8 mouse cellular contexts compared by ENCODE assay signal in the genomic region with DNA sequence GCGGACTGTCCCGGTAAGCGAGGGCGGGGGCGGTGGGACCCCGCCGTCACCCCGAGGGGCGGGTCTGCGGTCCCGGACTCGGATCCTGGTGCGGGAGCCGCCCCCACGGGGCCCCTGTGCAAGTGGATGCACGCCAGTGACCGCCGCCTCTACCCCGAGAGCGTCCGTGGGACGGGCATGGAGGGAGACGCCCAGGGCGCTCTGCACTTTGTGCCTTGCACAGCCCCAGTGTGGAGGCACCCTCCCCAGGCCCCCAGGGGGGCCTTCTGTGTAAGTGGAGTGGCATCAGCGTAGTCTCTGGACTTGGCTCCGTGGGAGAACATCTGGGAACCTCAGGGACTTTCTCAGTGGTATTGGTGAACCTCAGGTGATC. TPM values are rescaled to one million over a fixed set of nuclear protein-coding genes. Genes with fewer than 3 reads are reported as not detected.
DNase-seq lines count a peak whose midpoint lies in the region; ATAC-seq and TF ChIP-seq lines count a peak whose summit lies in the region.
"Had no signal": no experiment of that assay in that cellular context is flagged by ENCODE, and none has a peak within 500 bp of the region (broad histone marks: within the 10 kb centered on the region; RNA-seq: fewer than 3 reads in every experiment).

No protein-coding gene starts in this region.

- H3K27me3 ChIP-seq in embryonic facial prominence, embryonic 14.5 days (replicated peaks; ENCODE audit: control insufficient read depth, insufficient read depth, low read length): peaks cover 48% of the 10 kb centered on the region
- H3K27me3 ChIP-seq in hindbrain, embryonic 10.5 days (ENCODE audit: insufficient read depth, poor library complexity, severe bottlenecking): peaks cover 54% of the 10 kb centered on the region

- no peaks in the 10 kb centered on the region for H3K9me3 ChIP-seq in embryonic facial prominence, embryonic 14.5 days (ENCODE audit: control insufficient read depth, low read length)
- H3K9me3 ChIP-seq in hindbrain, embryonic 10.5 days: no peaks in the 10 kb centered on the region

- TF ChIP-seq CTCF in lung, adult 2 months (IDR thresholded peaks at IDR 0.05; ENCODE audit: insufficient read depth, low read length): no peak

- ATAC-seq in embryonic facial prominence, embryonic 14.5 days (ENCODE audit: low read depth): peak; percentile 33; the same call in 1 of the 2 replicates

- H3K4me1 ChIP-seq in lung, adult 2 months (ENCODE audit: control insufficient read depth, insufficient read depth, low read length): peaks cover 3% of the 10 kb centered on the region; the same call in 1 of the 2 replicates
- H3K4me1 ChIP-seq in embryonic facial prominence, embryonic 14.5 days (ENCODE audit: control insufficient read depth, insufficient read depth, low read length): no peaks in the 10 kb centered on the region
- H3K4me1 ChIP-seq in hindbrain, embryonic 10.5 days (replicated peaks): peaks cover 14% of the 10 kb centered on the region

- no peak for TF ChIP-seq POLR2A in lung, adult 2 months (IDR thresholded peaks at IDR 0.05; ENCODE audit: borderline replicate concordance, extremely low read depth, low read depth, low read length)

- peak; percentile 24 for DNase-seq in lung, adult 2 months
- no peak for DNase-seq in lung, postnatal 14 days
- DNase-seq in embryonic facial prominence, embryonic 14.5 days (ENCODE audit: low spot score): peak; percentile 16
- DNase-seq in hindbrain, embryonic 10.5 days (ENCODE audit: low spot score): peak; percentile 30
- peak; percentile 13 for DNase-seq in mesoderm, embryonic 11.5 days (ENCODE audit: low read depth, low spot score)
- no peak for DNase-seq in natural killer cell, adult 2 months (ENCODE audit: low spot score in 2 of 2)
- no peak for DNase-seq in gastrocnemius, adult 18-20 months (ENCODE audit: low spot score)

- H3K9ac ChIP-seq in embryonic facial prominence, embryonic 14.5 days (ENCODE audit: low read depth, low read length): peak overlapping the region; percentile 79

- H3K4me3 ChIP-seq in lung, adult 2 months (replicated peaks; ENCODE audit: extremely low read depth, low read depth, low read length): peak overlapping the region; percentile 39
- H3K4me3 ChIP-seq in embryonic facial prominence, embryonic 14.5 days (ENCODE audit: low read depth, low read length): peak overlapping the region; percentile 65
- peak overlapping the region; percentile 68 for H3K4me3 ChIP-seq in hindbrain, embryonic 10.5 days

- no peaks in the 10 kb centered on the region for H3K36me3 ChIP-seq in embryonic facial prominence, embryonic 14.5 days (ENCODE audit: control insufficient read depth, insufficient read depth, low read length)
- no peaks in the 10 kb centered on the region for H3K36me3 ChIP-seq in hindbrain, embryonic 10.5 days

- no peak overlapping the region for H3K27ac ChIP-seq in embryonic facial prominence, embryonic 14.5 days (replicated peaks; ENCODE audit: low read depth, low read length)
- H3K27ac ChIP-seq in hindbrain, embryonic 10.5 days: peak overlapping the region; percentile 83

- H3K4me2 ChIP-seq in embryonic facial prominence, embryonic 14.5 days (ENCODE audit: low read depth, low read length): peak overlapping the region; percentile 89

- WGBS in lung, adult 2 months: 6% methylated on average over 26 of the region's 26 CpGs
- WGBS in embryonic facial prominence, embryonic 14.5 days: 6% methylated on average over 10 of the region's 26 CpGs
- 3% methylated on average over 26 of the region's 26 CpGs for WGBS in hindbrain, embryonic 10.5 days

RNA-seq across cellular contexts. Expression of a gene that starts 0.9 kb away (rescaled TPM):
- polyA plus RNA-seq in lung, adult 2 months (2012; rRNA removed): 7.6 and 10.3 TPM in 2 replicates
- polyA plus RNA-seq in embryonic facial prominence, embryonic 14.5 days (2014; fragmentation: Nextera tagmentation; extraction: Ambion mirVana): 4.9 and 5.7 TPM in 2 replicates
- 1.6 and 2.5 TPM in 2 replicates for polyA plus RNA-seq in hindbrain, embryonic 10.5 days (2016; fragmentation: Nextera tagmentation; extraction: Ambion mirVana)
- total RNA-seq in gastrocnemius, adult 18-20 months (2021): under 1 TPM; 0.26 to 0.66 TPM

RNA-seq across cellular contexts. Expression of a gene that starts 32.2 kb away (rescaled TPM):
- 20.0 and 22.1 TPM in 2 replicates for polyA plus RNA-seq in lung, adult 2 months (2012; rRNA removed)
- 11.9 and 15.4 TPM in 2 replicates for polyA plus RNA-seq in embryonic facial prominence, embryonic 14.5 days (2014; fragmentation: Nextera tagmentation; extraction: Ambion mirVana)
- 14.0 and 17.6 TPM in 2 replicates for polyA plus RNA-seq in hindbrain, embryonic 10.5 days (2016; fragmentation: Nextera tagmentation; extraction: Ambion mirVana)
- total RNA-seq in gastrocnemius, adult 18-20 months (2021): 100 to 1,000 TPM; 198 to 225 TPM

RNA-seq across cellular contexts. Expression of a gene that starts 43.4 kb away (rescaled TPM):
- not detected in 2 replicates for polyA plus RNA-seq in lung, adult 2 months (2012; rRNA removed)
- polyA plus RNA-seq in embryonic facial prominence, embryonic 14.5 days (2014; fragmentation: Nextera tagmentation; extraction: Ambion mirVana): 0.28 and 1.4 TPM in 2 replicates
- polyA plus RNA-seq in hindbrain, embryonic 10.5 days (2016; fragmentation: Nextera tagmentation; extraction: Ambion mirVana): 1.1 TPM in 1 of 2 replicates, not detected in the other
- total RNA-seq in gastrocnemius, adult 18-20 months (2021): 1 to 10 TPM; 1.1 to 1.2 TPM
- polyA plus RNA-seq: brain, embryonic 14.5 days had no signal

RNA-seq across cellular contexts. Expression of a gene that starts 52.0 kb away (rescaled TPM):
- polyA plus RNA-seq in lung, adult 2 months (2012; rRNA removed): not detected in 2 replicates
- 0.28 and 0.75 TPM in 2 replicates for polyA plus RNA-seq in embryonic facial prominence, embryonic 14.5 days (2014; fragmentation: Nextera tagmentation; extraction: Ambion mirVana)
- polyA plus RNA-seq in hindbrain, embryonic 10.5 days (2016; fragmentation: Nextera tagmentation; extraction: Ambion mirVana): 0.75 and 0.95 TPM in 2 replicates
- total RNA-seq in gastrocnemius, adult 18-20 months (2021): not detected
- polyA plus RNA-seq: brain, embryonic 14.5 days had no signal

Comparison
In these comparisons a context has a peak if more than half of its experiments do, and no peak if none do; other contexts are left out.
1. DNase-seq: peak in lung, adult 2 months (single experiment), embryonic facial prominence, embryonic 14.5 days (single experiment), hindbrain, embryonic 10.5 days (single experiment) and mesoderm, embryonic 11.5 days (single experiment); none in lung, postnatal 14 days (single experiment), natural killer cell, adult 2 months (0 of 2) and gastrocnemius, adult 18-20 months (single experiment).
2. Peak in every context shown above with its lines, with median percentiles within 50 percentile points of each other: H3K4me3 ChIP-seq.